Mouse (Mus musculus): ENCODE measurements at regions not wholly inside any gene's neighbourhood (a gene's known extent, or its start where the extent isn't known, plus 50 kb on each side); places are given as distances from the start of the nearest gene placed in this dataset.

- Histone ChIP-seq H3K27ac (no peak overlapping the region), H3K9ac (replicated peaks; ENCODE audit: low read length) (no peak overlapping the region), H3K4me1 (ENCODE audit: insufficient read depth, low read length) (no peaks in the 10 kb centered on the region), H3K4me3 (ENCODE audit: low read length) (no peak overlapping the region), H3K9me3 (ENCODE audit: low read length) (no peaks in the 10 kb centered on the region), H3K36me3 (ENCODE audit: insufficient read depth, low read length) (no peaks in the 10 kb centered on the region), H3K4me2 (ENCODE audit: low read depth, low read length) (no peak overlapping the region), H3K27me3 (ENCODE audit: insufficient read depth, low read length) (no peaks in the 10 kb centered on the region)
- TF ChIP-seq CTCF (IDR thresholded peaks at IDR 0.05; ENCODE audit: low read depth): no peak
- DNase-seq (ENCODE audit: low spot score): peak; percentile 4
- ATAC-seq: no peak
- 84% methylated on average over 3 of the region's 3 CpGs for WGBS
Observed at GRCm38 (mm10) chr4:26101881-26102459, 244.7 kb downstream of the Manea start.

- TF ChIP-seq CTCF (IDR thresholded peaks at IDR 0.05; ENCODE audit: low read depth): no peak
- H3K27me3 ChIP-seq (ENCODE audit: insufficient read depth, low read length): no peaks in the 10 kb centered on the region
- no peak overlapping the region for H3K4me2 ChIP-seq (ENCODE audit: low read depth, low read length)
- DNase-seq (ENCODE audit: low spot score) (no peak), ATAC-seq (no peak)
- no peak overlapping the region for H3K9ac ChIP-seq (replicated peaks; ENCODE audit: low read length)
- H3K4me1 ChIP-seq (ENCODE audit: insufficient read depth, low read length): no peaks in the 10 kb centered on the region
- no peaks in the 10 kb centered on the region for H3K36me3 ChIP-seq (ENCODE audit: insufficient read depth, low read length)
- H3K9me3 ChIP-seq (ENCODE audit: low read length): no peaks in the 10 kb centered on the region
- H3K27ac ChIP-seq: no peak overlapping the region
- no peak overlapping the region for H3K4me3 ChIP-seq (ENCODE audit: low read length)
Observed at GRCm38 (mm10) chr4:26070606-26071005, 270.6 kb upstream of the Fut9 start.

GRCm38 (mm10) chr4:26069452-26069851 lies 269.4 kb upstream of the Fut9 start:
- TF ChIP-seq CTCF (IDR thresholded peaks at IDR 0.05; ENCODE audit: low read depth): no peak
- ATAC-seq (no peak), DNase-seq (ENCODE audit: low spot score) (no peak)
- Histone ChIP-seq H3K9me3 (ENCODE audit: low read length) (no peaks in the 10 kb centered on the region), H3K4me3 (ENCODE audit: low read length) (no peak overlapping the region), H3K27ac (no peak overlapping the region), H3K4me1 (ENCODE audit: insufficient read depth, low read length) (no peaks in the 10 kb centered on the region), H3K9ac (replicated peaks; ENCODE audit: low read length) (no peak overlapping the region), H3K27me3 (ENCODE audit: insufficient read depth, low read length) (no peaks in the 10 kb centered on the region), H3K4me2 (ENCODE audit: low read depth, low read length) (no peak overlapping the region), H3K36me3 (ENCODE audit: insufficient read depth, low read length) (no peaks in the 10 kb centered on the region)
- WGBS: 93% methylated on average over 2 of the region's 2 CpGs

Data from hindbrain, postnatal 0 days (tissue).